Mouse (Mus musculus): ENCODE results near the gene Bbox1.

Bbox1 gene

GRCm38 (mm10) chr2:110274160-110274559, 40.2 kb downstream of the Bbox1 start:
- DNase-seq (ENCODE audit: low read depth, low spot score): peak; percentile 29

- peak; percentile 4 for DNase-seq (ENCODE audit: low read depth, low spot score)
Measured at GRCm38 (mm10) chr2:110269281-110269680, 45.1 kb downstream of the Bbox1 start.

- no peak for DNase-seq (ENCODE audit: low read depth, low spot score)
Measured at GRCm38 (mm10) chr2:110232252-110232651, 82.1 kb downstream of the Bbox1 start.

GRCm38 (mm10) chr2:110230753-110231152, 83.6 kb downstream of the Bbox1 start:
- DNase-seq (ENCODE audit: low read depth, low spot score): no peak

- peak; percentile 87 for DNase-seq (ENCODE audit: low read depth, low spot score)
Measured at GRCm38 (mm10) chr2:110229143-110230087, 84.9 kb downstream of the Bbox1 start.

- DNase-seq (ENCODE audit: low read depth, low spot score): no peak
Measured at GRCm38 (mm10) chr2:110226421-110226820, 87.9 kb downstream of the Bbox1 start.

GRCm38 (mm10) chr2:110225969-110226368, 88.4 kb downstream of the Bbox1 start:
- no peak for DNase-seq (ENCODE audit: low read depth, low spot score)

GRCm38 (mm10) chr2:110222793-110223192, 91.6 kb downstream of the Bbox1 start:
- DNase-seq (ENCODE audit: low read depth, low spot score): no peak

GRCm38 (mm10) chr2:110220492-110220891, 93.9 kb downstream of the Bbox1 start:
- DNase-seq (ENCODE audit: low read depth, low spot score): no peak

- DNase-seq (ENCODE audit: low read depth, low spot score): peak; percentile 12
Measured at GRCm38 (mm10) chr2:110215685-110216058, 98.7 kb downstream of the Bbox1 start.

- peak; percentile 7 for DNase-seq (ENCODE audit: low read depth, low spot score)
Measured at GRCm38 (mm10) chr2:110214991-110215684, 99.2 kb downstream of the Bbox1 start.

GRCm38 (mm10) chr2:110214278-110214677, 100.1 kb downstream of the Bbox1 start:
- peak; percentile 9 for DNase-seq (ENCODE audit: low read depth, low spot score)
